Comparison of ENCODE assay signal across 17 mouse cellular contexts in the genomic region with DNA sequence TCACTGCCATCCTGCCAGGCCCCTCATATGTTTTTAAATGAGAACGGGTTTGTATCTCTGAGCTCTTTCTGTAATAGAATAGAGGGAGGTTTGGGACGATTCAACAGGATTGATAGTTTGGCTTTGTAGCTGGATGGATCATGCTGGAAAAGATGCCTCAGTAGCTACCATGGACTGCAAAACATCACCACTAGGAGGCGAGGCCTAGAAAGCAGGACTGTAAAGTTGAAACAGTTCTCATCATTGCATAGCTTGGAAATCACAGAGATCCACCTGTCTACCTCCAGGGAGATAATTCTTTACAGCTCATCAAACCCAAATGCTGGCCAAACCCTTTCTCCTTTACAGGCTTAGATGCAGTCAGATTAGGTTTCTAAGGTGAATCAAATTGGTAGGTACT. TPM values are rescaled to one million over a fixed set of nuclear protein-coding genes. Genes with fewer than 3 reads are reported as not detected.
DNase-seq lines count a peak whose midpoint lies in the region; ATAC-seq and TF ChIP-seq lines count a peak whose summit lies in the region.
"Had no signal": no experiment of that assay in that cellular context is flagged by ENCODE, and none has a peak within 500 bp of the region (broad histone marks: within the 10 kb centered on the region; RNA-seq: fewer than 3 reads in every experiment).

No protein-coding gene starts in this region.

- peak; percentile 36 for TF ChIP-seq CTCF in heart, adult 2 months (IDR thresholded peaks at IDR 0.05)
- peak; percentile 44 for TF ChIP-seq CTCF in liver, adult 2 months (IDR thresholded peaks at IDR 0.05; ENCODE audit: low read depth, low read length)
- peak; percentile 65 for TF ChIP-seq CTCF in stomach, postnatal 0 days (IDR thresholded peaks at IDR 0.05; ENCODE audit: low read depth)

- WGBS in heart, adult 2 months: 80% methylated on average over 3 of the region's 3 CpGs
- 77% methylated on average over 3 of the region's 3 CpGs for WGBS in heart, embryonic 11.5 days (ENCODE audit: insufficient replicate concordance)
- WGBS in liver, adult 2 months: 32% methylated on average over 3 of the region's 3 CpGs
- WGBS in liver, embryonic 12.5 days (ENCODE audit: insufficient replicate concordance): 70% methylated on average over 3 of the region's 3 CpGs
- WGBS in stomach, postnatal 0 days: 85% methylated on average over 3 of the region's 3 CpGs

- H3K79me2 ChIP-seq in heart, adult 2 months (replicated peaks; ENCODE audit: control insufficient read depth, insufficient read depth, low read length): peaks cover 2% of the 10 kb centered on the region; the same call in 1 of the 2 replicates
- 0 out of 2 replicates have a peak, but pooled peaks cover 3% of the 10 kb centered on the region for H3K79me2 ChIP-seq in liver, adult 2 months (ENCODE audit: control insufficient read depth, insufficient read depth, low read length)

- H3K36me3 ChIP-seq in heart, adult 2 months (ENCODE audit: control insufficient read depth, insufficient read depth, low read length): peaks cover 6% of the 10 kb centered on the region
- H3K36me3 ChIP-seq in heart, embryonic 11.5 days (ENCODE audit: control insufficient read depth, insufficient read depth, low read length): peaks cover 14% of the 10 kb centered on the region
- peaks cover 30% of the 10 kb centered on the region for H3K36me3 ChIP-seq in liver, adult 2 months (ENCODE audit: control insufficient read depth, insufficient read depth, low read length)
- peaks cover 54% of the 10 kb centered on the region for H3K36me3 ChIP-seq in liver, embryonic 12.5 days
- H3K36me3 ChIP-seq in stomach, postnatal 0 days (ENCODE audit: control insufficient read depth, insufficient read depth, low read length): peaks cover 4% of the 10 kb centered on the region

- no peak for TF ChIP-seq EP300 in heart, adult 2 months (IDR thresholded peaks at IDR 0.05; ENCODE audit: insufficient read depth, low read depth, low read length)
- no peak for TF ChIP-seq EP300 in stomach, postnatal 0 days (optimal IDR thresholded peaks at IDR 0.05)

- H3K27ac ChIP-seq in heart, adult 2 months: no peak overlapping the region
- H3K27ac ChIP-seq in heart, embryonic 11.5 days (ENCODE audit: low read depth, low read length): no peak overlapping the region
- no peak overlapping the region for H3K27ac ChIP-seq in liver, adult 2 months (replicated peaks; ENCODE audit: insufficient read depth, low read depth, low read length)
- no peak overlapping the region for H3K27ac ChIP-seq in liver, embryonic 12.5 days
- H3K27ac ChIP-seq in stomach, postnatal 0 days (replicated peaks): no peak overlapping the region
- H3K27ac ChIP-seq: intestine, embryonic 15.5 days; liver, embryonic 13.5 days; macrophage; midbrain, embryonic 15.5 days; stomach, embryonic 15.5 days had no signal

- H3K4me1 ChIP-seq in heart, adult 2 months (ENCODE audit: control insufficient read depth, insufficient read depth, low read length): peaks cover 7% of the 10 kb centered on the region
- H3K4me1 ChIP-seq in heart, embryonic 11.5 days (ENCODE audit: control insufficient read depth, insufficient read depth, low read length): no peaks in the 10 kb centered on the region
- peaks cover 6% of the 10 kb centered on the region; the same call in 1 of the 2 replicates for H3K4me1 ChIP-seq in liver, adult 2 months (ENCODE audit: control insufficient read depth, insufficient read depth, low read length)
- 0 out of 2 replicates have a peak, but pooled peaks cover 12% of the 10 kb centered on the region for H3K4me1 ChIP-seq in liver, embryonic 12.5 days
- H3K4me1 ChIP-seq in stomach, postnatal 0 days (replicated peaks; ENCODE audit: control insufficient read depth, insufficient read depth): no peaks in the 10 kb centered on the region
- H3K4me1 ChIP-seq: midbrain, embryonic 15.5 days had no signal

- TF ChIP-seq POLR2A in heart, adult 2 months (IDR thresholded peaks at IDR 0.05; ENCODE audit: insufficient read depth, low read depth, low read length): no peak
- TF ChIP-seq POLR2A in liver, adult 2 months (IDR thresholded peaks at IDR 0.05; ENCODE audit: extremely low read depth, insufficient read depth, low read length): no peak

- ATAC-seq in heart, embryonic 11.5 days (replicated peaks; ENCODE audit: insufficient number of reproducible peaks, low FRiP score, low TSS enrichment): no peak
- no peak for ATAC-seq in liver, embryonic 12.5 days
- no peak for ATAC-seq in stomach, postnatal 0 days (ENCODE audit: low FRiP score, low TSS enrichment)
- ATAC-seq: forebrain, embryonic 16.5 days; intestine, embryonic 15.5 days; midbrain, embryonic 15.5 days had no signal

- no peak for DNase-seq in heart, adult 2 months
- DNase-seq in liver, adult 2 months (ENCODE audit: extremely low read depth, low read depth, low spot score): peak; percentile 77
- DNase-seq in retina, embryonic 14.5 days (ENCODE audit: low spot score): peak; percentile 23
- no peak for DNase-seq in retina, postnatal 1 day
- DNase-seq in stomach, postnatal 0 days (ENCODE audit: low spot score): no peak
- DNase-seq in gastrocnemius, postnatal 25 days: no peak
- DNase-seq: B cell, adult 2 months; cerebellum, postnatal 25 days; kidney, postnatal 25 days; liver, embryonic 13.5 days had no signal

- no peaks in the 10 kb centered on the region for H3K9me3 ChIP-seq in heart, embryonic 11.5 days (replicated peaks; ENCODE audit: control insufficient read depth, low read length)
- no peaks in the 10 kb centered on the region for H3K9me3 ChIP-seq in liver, embryonic 12.5 days (replicated peaks)
- H3K9me3 ChIP-seq in stomach, postnatal 0 days (ENCODE audit: control insufficient read depth, low read length): no peaks in the 10 kb centered on the region
- H3K9me3 ChIP-seq: intestine, embryonic 15.5 days; liver, embryonic 13.5 days; midbrain, embryonic 15.5 days; stomach, embryonic 15.5 days had no signal

- no peak overlapping the region for H3K4me3 ChIP-seq in heart, adult 2 months
- no peak overlapping the region for H3K4me3 ChIP-seq in heart, embryonic 11.5 days (ENCODE audit: low read depth, low read length)
- no peak overlapping the region for H3K4me3 ChIP-seq in liver, adult 2 months (ENCODE audit: insufficient read depth, low read depth, low read length)
- no peak overlapping the region for H3K4me3 ChIP-seq in liver, embryonic 12.5 days
- H3K4me3 ChIP-seq in stomach, postnatal 0 days (ENCODE audit: low read depth, low read length): no peak overlapping the region
- H3K4me3 ChIP-seq: intestine, embryonic 15.5 days; liver, embryonic 13.5 days; midbrain, embryonic 15.5 days; stomach, embryonic 15.5 days had no signal

- no peaks in the 10 kb centered on the region for H3K27me3 ChIP-seq in heart, adult 2 months (ENCODE audit: control insufficient read depth, insufficient read depth, low read length)
- H3K27me3 ChIP-seq in heart, embryonic 11.5 days (ENCODE audit: control insufficient read depth, insufficient read depth, low read length): no peaks in the 10 kb centered on the region
- H3K27me3 ChIP-seq in liver, adult 2 months (ENCODE audit: control insufficient read depth, insufficient read depth, low read length): no peaks in the 10 kb centered on the region
- no peaks in the 10 kb centered on the region for H3K27me3 ChIP-seq in liver, embryonic 12.5 days (replicated peaks)
- H3K27me3 ChIP-seq in stomach, postnatal 0 days (ENCODE audit: control insufficient read depth, insufficient read depth, low read length): no peaks in the 10 kb centered on the region
- H3K27me3 ChIP-seq: intestine, embryonic 15.5 days; liver, embryonic 13.5 days; midbrain, embryonic 15.5 days; stomach, embryonic 15.5 days had no signal

- H3K9ac ChIP-seq in heart, adult 2 months (ENCODE audit: low read depth, low read length): no peak overlapping the region
- H3K9ac ChIP-seq in heart, embryonic 11.5 days (ENCODE audit: low read depth, low read length): no peak overlapping the region
- no peak overlapping the region for H3K9ac ChIP-seq in liver, adult 2 months (ENCODE audit: low read depth, low read length)
- H3K9ac ChIP-seq in liver, embryonic 12.5 days: no peak overlapping the region
- no peak overlapping the region for H3K9ac ChIP-seq in stomach, postnatal 0 days (ENCODE audit: low read length)
- H3K9ac ChIP-seq: intestine, embryonic 15.5 days; liver, embryonic 13.5 days; midbrain, embryonic 15.5 days; stomach, embryonic 15.5 days had no signal

- intact Hi-C loops in heart, adult 2 months (cut with DNase I): no loop called here

- H3K4me2 ChIP-seq in heart, embryonic 11.5 days: no peak overlapping the region
- H3K4me2 ChIP-seq in liver, embryonic 12.5 days: no peak overlapping the region
- no peak overlapping the region for H3K4me2 ChIP-seq in stomach, postnatal 0 days (replicated peaks; ENCODE audit: low read depth)
- H3K4me2 ChIP-seq: intestine, embryonic 15.5 days; liver, embryonic 13.5 days; midbrain, embryonic 15.5 days; stomach, embryonic 15.5 days had no signal

RNA-seq across cellular contexts. Expression of gene Thrsp, which starts 6.0 kb away (rescaled TPM):
- total RNA-seq in heart, adult 2 months (2021): 10 to 100 TPM; 68.6 to 77.2 TPM
- polyA plus RNA-seq in heart, adult 2 months (2012; rRNA removed): 118 and 171 TPM in 2 replicates
- 0.11 and 0.96 TPM in 2 replicates for polyA plus RNA-seq in heart, embryonic 11.5 days (2014; fragmentation: Nextera tagmentation; extraction: Ambion mirVana)
- 292 and 1,156 TPM in 2 replicates for total RNA-seq in liver, adult 2 months (2014; rRNA removed)
- 247 and 275 TPM in 2 replicates for polyA plus RNA-seq in liver, adult 2 months (2012; rRNA removed)
- 0.13 TPM in 1 of 2 replicates, not detected in the other for polyA plus RNA-seq in liver, embryonic 12.5 days (2016; fragmentation: Nextera tagmentation; extraction: Ambion mirVana)
- polyA plus RNA-seq in stomach, postnatal 0 days (2015; fragmentation: Nextera tagmentation; extraction: Ambion mirVana): 1.4 and 1.5 TPM in 2 replicates
- total RNA-seq in gastrocnemius, postnatal 25 days (2021): 10 to 100 TPM; 22.2 to 31.3 TPM
- polyA plus RNA-seq: liver, embryonic 13.5 days; macrophage had no signal

RNA-seq across cellular contexts. Expression of gene Ndufc2, which starts 11.8 kb away (rescaled TPM):
- 100 to 1,000 TPM; 483 to 533 TPM for total RNA-seq in heart, adult 2 months (2021)
- polyA plus RNA-seq in heart, adult 2 months (2012; rRNA removed): 305 and 346 TPM in 2 replicates
- polyA plus RNA-seq in heart, embryonic 11.5 days (2014; fragmentation: Nextera tagmentation; extraction: Ambion mirVana): 502 and 505 TPM in 2 replicates
- total RNA-seq in liver, adult 2 months (2014; rRNA removed): 213 and 221 TPM in 2 replicates
- 191 and 204 TPM in 2 replicates for polyA plus RNA-seq in liver, adult 2 months (2012; rRNA removed)
- 249 and 261 TPM in 2 replicates for polyA plus RNA-seq in liver, embryonic 12.5 days (2016; fragmentation: Nextera tagmentation; extraction: Ambion mirVana)
- polyA plus RNA-seq in stomach, postnatal 0 days (2015; fragmentation: Nextera tagmentation; extraction: Ambion mirVana): 415 and 439 TPM in 2 replicates
- 100 to 1,000 TPM; 322 to 325 TPM for total RNA-seq in gastrocnemius, postnatal 25 days (2021)

RNA-seq across cellular contexts. Expression of gene Kctd14, which starts 39.5 kb away (rescaled TPM):
- under 1 TPM; 0.13 to 0.39 TPM for total RNA-seq in heart, adult 2 months (2021)
- polyA plus RNA-seq in heart, adult 2 months (2012; rRNA removed): 0.23 and 0.61 TPM in 2 replicates
- polyA plus RNA-seq in heart, embryonic 11.5 days (2014; fragmentation: Nextera tagmentation; extraction: Ambion mirVana): 0.66 and 0.67 TPM in 2 replicates
- total RNA-seq in liver, adult 2 months (2014; rRNA removed): 0.07 and 0.18 TPM in 2 replicates
- polyA plus RNA-seq in liver, adult 2 months (2012; rRNA removed): 0.13 TPM in 1 of 2 replicates, not detected in the other
- 9.8 and 9.9 TPM in 2 replicates for polyA plus RNA-seq in liver, embryonic 12.5 days (2016; fragmentation: Nextera tagmentation; extraction: Ambion mirVana)
- 32.4 and 33.2 TPM in 2 replicates for polyA plus RNA-seq in stomach, postnatal 0 days (2015; fragmentation: Nextera tagmentation; extraction: Ambion mirVana)
- total RNA-seq in gastrocnemius, postnatal 25 days (2021): under 1 TPM in 1 of 2 experiments, not detected in 1; 0.28 TPM

RNA-seq across cellular contexts. Expression of gene Alg8, which starts 40.2 kb away (rescaled TPM):
- 1 to 10 TPM; 4.3 to 5.2 TPM for total RNA-seq in heart, adult 2 months (2021)
- polyA plus RNA-seq in heart, adult 2 months (2012; rRNA removed): 7.3 and 9.9 TPM in 2 replicates
- polyA plus RNA-seq in heart, embryonic 11.5 days (2014; fragmentation: Nextera tagmentation; extraction: Ambion mirVana): 35.1 and 39.2 TPM in 2 replicates
- 3.3 and 6.2 TPM in 2 replicates for total RNA-seq in liver, adult 2 months (2014; rRNA removed)
- 6.3 and 7.5 TPM in 2 replicates for polyA plus RNA-seq in liver, adult 2 months (2012; rRNA removed)
- polyA plus RNA-seq in liver, embryonic 12.5 days (2016; fragmentation: Nextera tagmentation; extraction: Ambion mirVana): 48.7 and 50.5 TPM in 2 replicates
- polyA plus RNA-seq in stomach, postnatal 0 days (2015; fragmentation: Nextera tagmentation; extraction: Ambion mirVana): 14.6 and 15.3 TPM in 2 replicates
- total RNA-seq in gastrocnemius, postnatal 25 days (2021): 1 to 10 TPM; 3.2 to 4.1 TPM

Comparison
In these comparisons a context has a peak if more than half of its experiments do, and no peak if none do; other contexts are left out.
1. DNase-seq: peak in liver, adult 2 months (single experiment) and retina, embryonic 14.5 days (single experiment); none in heart, adult 2 months (0 of 2), retina, postnatal 1 day (single experiment), stomach, postnatal 0 days (single experiment) and gastrocnemius, postnatal 25 days (single experiment).
2. RNA of gene Thrsp, which starts 6.0 kb away (polyA plus RNA-seq): 247 to 275 TPM in liver, adult 2 months and 118 to 171 TPM in heart, adult 2 months; 1.4 to 1.5 TPM in stomach, postnatal 0 days, 0.11 to 0.96 TPM in heart, embryonic 11.5 days and 0.13 TPM in liver, embryonic 12.5 days; every median in the first group is over 10 times any median in the second.
3. Peak in every context shown above with its lines, with median percentiles within 50 percentile points of each other: CTCF ChIP-seq.